Mouse (Mus musculus): Measurements from ENCODE around the gene Dync1li2. TPM values are rescaled to one million over a fixed set of nuclear protein-coding genes. Genes with fewer than 3 reads are reported as not detected.
A peak's percentile ranks its signal among the peaks of the same experiment; 100 is the strongest.

The Dync1li2 gene
- total and polyA plus RNA-seq, 3 experiments, result 20.2 to 107 (median 86.8) TPM

GRCm38 (mm10) chr8:104370071-104370470 is 72.8 kb downstream of the Dync1li2 start:
- DNase-seq, result peak in 1 of 2 experiments; percentile 40
- Histone ChIP-seq H3K79me2 (replicated peaks; ENCODE audit: control insufficient read depth, insufficient read depth, low read length) (no peaks in the 10 kb centered on the region), H3K27me3 (ENCODE audit: control insufficient read depth, insufficient read depth, low read length) (no peaks in the 10 kb centered on the region), H3K4me3 (no peak overlapping the region), H3K4me1 (ENCODE audit: control insufficient read depth, insufficient read depth, low read length) (peaks cover 11% of the 10 kb centered on the region), H3K9ac (ENCODE audit: low read depth, low read length) (no peak overlapping the region), H3K27ac (no peak overlapping the region), H3K36me3 (ENCODE audit: control insufficient read depth, insufficient read depth, low read length) (no peaks in the 10 kb centered on the region)
- 16% methylated on average over 6 of the region's 6 CpGs for WGBS
- no peak for TF ChIP-seq EP300 (IDR thresholded peaks at IDR 0.05; ENCODE audit: insufficient read depth, low read depth, low read length)
- no peak for TF ChIP-seq CTCF (IDR thresholded peaks at IDR 0.05)
- no peak for TF ChIP-seq POLR2A (IDR thresholded peaks at IDR 0.05; ENCODE audit: insufficient read depth, low read depth, low read length)
- intact Hi-C loops (cut with DNase I), result no loop called here

GRCm38 (mm10) chr8:104369591-104369990 is 73.3 kb downstream of the Dync1li2 start:
- Histone ChIP-seq H3K36me3 (ENCODE audit: control insufficient read depth, insufficient read depth, low read length) (no peaks in the 10 kb centered on the region), H3K4me3 (no peak overlapping the region), H3K4me1 (ENCODE audit: control insufficient read depth, insufficient read depth, low read length) (peaks cover 7% of the 10 kb centered on the region), H3K79me2 (replicated peaks; ENCODE audit: control insufficient read depth, insufficient read depth, low read length) (no peaks in the 10 kb centered on the region), H3K27me3 (ENCODE audit: control insufficient read depth, insufficient read depth, low read length) (no peaks in the 10 kb centered on the region), H3K27ac (no peak overlapping the region), H3K9ac (ENCODE audit: low read depth, low read length) (no peak overlapping the region)
- 72% methylated on average over 12 of the region's 12 CpGs for WGBS
- intact Hi-C loops (cut with DNase I), result no loop called here
- TF ChIP-seq CTCF (IDR thresholded peaks at IDR 0.05), result no peak
- no peak for TF ChIP-seq EP300 (IDR thresholded peaks at IDR 0.05; ENCODE audit: insufficient read depth, low read depth, low read length)
- no peak for TF ChIP-seq POLR2A (IDR thresholded peaks at IDR 0.05; ENCODE audit: insufficient read depth, low read depth, low read length)
- no peak for DNase-seq

Other genes starting within 250 kb of the Dync1li2 start
- gene Tk2, start 194.5 kb downstream of the Dync1li2 start, total RNA-seq (2021), result 1 to 10 TPM; 6.1 to 8.7 TPM
- gene Tk2, start 194.5 kb downstream of the Dync1li2 start, polyA plus RNA-seq (2012; rRNA removed), result 9.8 and 10.6 TPM in 2 replicates
- 1 to 10 TPM; 3.2 to 3.5 TPM for gene Cklf, start 192.2 kb downstream of the Dync1li2 start, total RNA-seq (2021)
- 2.8 and 3.7 TPM in 2 replicates for gene Cklf, start 192.2 kb downstream of the Dync1li2 start, polyA plus RNA-seq (2012; rRNA removed)
- not detected for gene Cmtm2a, start 149.9 kb downstream of the Dync1li2 start, total RNA-seq (2021)
- gene Cmtm2a, start 149.9 kb downstream of the Dync1li2 start, polyA plus RNA-seq (2012; rRNA removed), result 0.10 and 0.32 TPM in 2 replicates
- not detected for gene Gm45711, start 133.0 kb downstream of the Dync1li2 start, total RNA-seq (2021)
- not detected in 2 replicates for gene Gm45711, start 133.0 kb downstream of the Dync1li2 start, polyA plus RNA-seq (2012; rRNA removed)
- gene Cmtm1, start 132.9 kb downstream of the Dync1li2 start, total RNA-seq (2021), result not detected
- not detected in 2 replicates for gene Cmtm1, start 132.9 kb downstream of the Dync1li2 start, polyA plus RNA-seq (2012; rRNA removed)
- not detected for gene Gm11020, start 121.5 kb downstream of the Dync1li2 start, total RNA-seq (2021)
- not detected in 2 replicates for gene Gm11020, start 121.5 kb downstream of the Dync1li2 start, polyA plus RNA-seq (2012; rRNA removed)
- not detected for gene Cmtm2b, start 120.8 kb downstream of the Dync1li2 start, total RNA-seq (2021)
- 0.12 and 0.20 TPM in 2 replicates for gene Cmtm2b, start 120.8 kb downstream of the Dync1li2 start, polyA plus RNA-seq (2012; rRNA removed)
- 10 to 100 TPM; 10.5 to 16.4 TPM for gene Cmtm3, start 103.6 kb downstream of the Dync1li2 start, total RNA-seq (2021)
- 39.1 and 44.1 TPM in 2 replicates for gene Cmtm3, start 103.6 kb downstream of the Dync1li2 start, polyA plus RNA-seq (2012; rRNA removed)
- gene Cmtm4, start 47.2 kb downstream of the Dync1li2 start, total RNA-seq (2021), result 10 to 100 TPM; 10.0 to 11.4 TPM
- gene Cmtm4, start 47.2 kb downstream of the Dync1li2 start, polyA plus RNA-seq (2012; rRNA removed), result 7.3 and 13.4 TPM in 2 replicates
- gene Terb1, start 66.9 kb upstream of the Dync1li2 start, total RNA-seq (2021), result not detected
- not detected in 2 replicates for gene Terb1, start 66.9 kb upstream of the Dync1li2 start, polyA plus RNA-seq (2012; rRNA removed)
- 10 to 100 TPM; 27.0 to 31.4 TPM for gene Nae1, start 91.6 kb upstream of the Dync1li2 start, total RNA-seq (2021)
- 11.0 and 28.0 TPM in 2 replicates for gene Nae1, start 91.6 kb upstream of the Dync1li2 start, polyA plus RNA-seq (2012; rRNA removed)
- 1 to 10 TPM; 2.0 to 2.9 TPM for gene Car7, start 91.6 kb upstream of the Dync1li2 start, total RNA-seq (2021)
- 9.3 and 11.2 TPM in 2 replicates for gene Car7, start 91.6 kb upstream of the Dync1li2 start, polyA plus RNA-seq (2012; rRNA removed)
- 10 to 100 TPM; 18.4 to 35.8 TPM for gene Pdp2, start 148.4 kb upstream of the Dync1li2 start, total RNA-seq (2021)
- 10.0 and 18.8 TPM in 2 replicates for gene Pdp2, start 148.4 kb upstream of the Dync1li2 start, polyA plus RNA-seq (2012; rRNA removed)
- 1 to 10 TPM; 3.3 to 4.3 TPM for gene Cdh16, start 181.3 kb upstream of the Dync1li2 start, total RNA-seq (2021)
- 7.1 and 11.0 TPM in 2 replicates for gene Cdh16, start 181.3 kb upstream of the Dync1li2 start, polyA plus RNA-seq (2012; rRNA removed)
- 100 to 1,000 TPM; 123 to 414 TPM for gene Rrad, start 188.3 kb upstream of the Dync1li2 start, total RNA-seq (2021)
- gene Rrad, start 188.3 kb upstream of the Dync1li2 start, polyA plus RNA-seq (2012; rRNA removed), result 205 and 316 TPM in 2 replicates
- gene Ciao2b, start 198.9 kb upstream of the Dync1li2 start, total RNA-seq (2021), result 10 to 100 TPM; 63.9 to 66.9 TPM
- gene Ciao2b, start 198.9 kb upstream of the Dync1li2 start, polyA plus RNA-seq (2012; rRNA removed), result 51.6 and 58.1 TPM in 2 replicates